Mouse (Mus musculus): ENCODE data around the gene Sigirr.

- TF ChIP-seq CTCF (IDR thresholded peaks at IDR 0.05; ENCODE audit: borderline replicate concordance, insufficient read depth, low read depth, low read length) (no peak), POLR2A (IDR thresholded peaks at IDR 0.05; ENCODE audit: borderline replicate concordance, insufficient read depth, low read length) (no peak)
Measured at GRCm38 (mm10) chr7:141088473-141088872, 11.9 kb downstream of the Sigirr start.
